ENCODE assay signal across 12 mouse cellular contexts in genomic region chr6:39274774-39275502, GRCm38 (mm10).
DNase-seq lines count a peak whose midpoint lies in the region; ATAC-seq and TF ChIP-seq lines count a peak whose summit lies in the region.
"Had no signal": no experiment of that assay in that cellular context is flagged by ENCODE, and none has a peak within 500 bp of the region (broad histone marks: within the 10 kb centered on the region; RNA-seq: fewer than 3 reads in every experiment).

No protein-coding gene starts in this region.

- no peak for TF ChIP-seq CTCF in MEL (IDR thresholded peaks at IDR 0.05 in 2 of 3, conservative IDR thresholded peaks at IDR 0.05 in 1 of 3; ENCODE audit: control insufficient read depth in 1 of 3, insufficient read depth in 1 of 3, low read depth in 2 of 3, low read length in 3 of 3, poor library complexity in 1 of 3, severe bottlenecking in 1 of 3)
- TF ChIP-seq CTCF in hindbrain, postnatal 0 days (IDR thresholded peaks at IDR 0.05; ENCODE audit: low read depth), result no peak
- no peak for TF ChIP-seq CTCF in kidney, adult 2 months (conservative IDR thresholded peaks at IDR 0.05; ENCODE audit: insufficient read depth, insufficient read length, low read depth, low read length)

- H3K4me1 ChIP-seq in MEL (ENCODE audit: control insufficient read depth in 1 of 2, insufficient read depth in 2 of 2, low read length in 2 of 2), result peaks cover 0 to 6% of the 10 kb centered on the region in 2 experiments; a peak in 3 of 4 replicates
- no peaks in the 10 kb centered on the region for H3K4me1 ChIP-seq in hindbrain, postnatal 0 days (ENCODE audit: insufficient read depth, low read length)
- no peaks in the 10 kb centered on the region for H3K4me1 ChIP-seq in kidney, adult 2 months (ENCODE audit: control insufficient read depth, insufficient read depth, low read length)
- H3K4me1 ChIP-seq: heart, embryonic 10.5 days had no signal

- TF ChIP-seq EP300 in MEL (IDR thresholded peaks at IDR 0.05; ENCODE audit: low read depth in 1 of 2, low read length in 2 of 2), result peak; percentile 55 to 64; a peak in 3 of 4 replicates

- H3K79me2 ChIP-seq in MEL (ENCODE audit: control insufficient read depth, insufficient read depth, low read length, poor library complexity), result no peaks in the 10 kb centered on the region

- DNase-seq in retina, adult 2 months (ENCODE audit: low read depth, low spot score), result peak; percentile 16
- DNase-seq in retina, embryonic 14.5 days (ENCODE audit: low spot score), result no peak
- peak; percentile 83 for DNase-seq in MEL (ENCODE audit: low read depth, low spot score)
- DNase-seq in hindbrain, postnatal 0 days (ENCODE audit: low spot score), result no peak
- no peak for DNase-seq in kidney, adult 2 months
- DNase-seq: cerebellum, postnatal 25 days; kidney, postnatal 25 days had no signal

- 0 out of 4 replicates have a peak, but pooled peaks cover 0 to 2% of the 10 kb centered on the region in 2 experiments for H3K36me3 ChIP-seq in MEL (ENCODE audit: control insufficient read depth in 1 of 2, insufficient read depth in 2 of 2, low read length in 2 of 2)
- no peaks in the 10 kb centered on the region for H3K36me3 ChIP-seq in hindbrain, postnatal 0 days (ENCODE audit: insufficient read depth, low read length)
- no peaks in the 10 kb centered on the region for H3K36me3 ChIP-seq in kidney, adult 2 months (ENCODE audit: control insufficient read depth, insufficient read depth, low read length)
- H3K36me3 ChIP-seq: heart, embryonic 10.5 days had no signal

- WGBS in hindbrain, postnatal 0 days, result 80% methylated on average over 12 of the region's 12 CpGs
- 88% methylated on average over 12 of the region's 12 CpGs for WGBS in kidney, adult 2 months

- H3K4me2 ChIP-seq in hindbrain, postnatal 0 days (ENCODE audit: low read depth, low read length), result no peak overlapping the region
- H3K4me2 ChIP-seq: hindbrain, embryonic 14.5 days; liver, embryonic 11.5 days had no signal

- H3K9me3 ChIP-seq in MEL (replicated peaks; ENCODE audit: insufficient read depth, low read length), result no peaks in the 10 kb centered on the region
- no peaks in the 10 kb centered on the region for H3K9me3 ChIP-seq in hindbrain, postnatal 0 days (ENCODE audit: low read length)
- H3K9me3 ChIP-seq: heart, embryonic 10.5 days had no signal

- no peak overlapping the region for H3K4me3 ChIP-seq in MEL (ENCODE audit: control insufficient read depth in 1 of 2, insufficient read depth in 1 of 2, low read depth in 2 of 2, low read length in 2 of 2)
- H3K4me3 ChIP-seq in hindbrain, postnatal 0 days (ENCODE audit: low read length), result no peak overlapping the region
- H3K4me3 ChIP-seq in kidney, adult 2 months (ENCODE audit: insufficient read depth, low read depth, low read length), result no peak overlapping the region
- H3K4me3 ChIP-seq: heart, embryonic 10.5 days had no signal

- ATAC-seq in inflammation-experienced regulatory T-cells, adult 6 months, result peak; percentile 88
- ATAC-seq in monocyte, adult 5-6 weeks (replicated peaks; ENCODE audit: insufficient number of reproducible peaks, low FRiP score, low TSS enrichment, poor library complexity, severe bottlenecking), result peak; percentile 72
- no peak for ATAC-seq in hindbrain, postnatal 0 days

- TF ChIP-seq RAD21 in MEL (IDR thresholded peaks at IDR 0.05; ENCODE audit: low read depth, low read length), result no peak

- TF ChIP-seq POLR2A in MEL (IDR thresholded peaks at IDR 0.05; ENCODE audit: control insufficient read depth in 1 of 2, insufficient read depth in 1 of 2, low read depth in 1 of 2, low read length in 2 of 2, poor library complexity in 1 of 2), result no peak
- no peak for TF ChIP-seq POLR2A in kidney, adult 2 months (IDR thresholded peaks at IDR 0.05; ENCODE audit: low read depth, low read length)

- no peaks in the 10 kb centered on the region for H3K27me3 ChIP-seq in MEL (ENCODE audit: control insufficient read depth in 1 of 2, insufficient read depth in 2 of 2, low read length in 2 of 2)
- no peaks in the 10 kb centered on the region for H3K27me3 ChIP-seq in hindbrain, postnatal 0 days (ENCODE audit: insufficient read depth, low read length)
- no peaks in the 10 kb centered on the region for H3K27me3 ChIP-seq in kidney, adult 2 months (replicated peaks; ENCODE audit: control insufficient read depth, insufficient read depth, low read length)

- H3K9ac ChIP-seq in MEL (ENCODE audit: control insufficient read depth, low read depth, low read length, poor library complexity, severe bottlenecking), result no peak overlapping the region
- no peak overlapping the region for H3K9ac ChIP-seq in hindbrain, postnatal 0 days (replicated peaks; ENCODE audit: low read length)
- H3K9ac ChIP-seq: hindbrain, embryonic 14.5 days had no signal

- no peak overlapping the region for H3K27ac ChIP-seq in MEL (ENCODE audit: control insufficient read depth, low read depth, low read length)
- no peak overlapping the region for H3K27ac ChIP-seq in hindbrain, postnatal 0 days
- H3K27ac ChIP-seq in kidney, adult 2 months (ENCODE audit: insufficient read depth, low read depth, low read length), result no peak overlapping the region
- H3K27ac ChIP-seq: heart, embryonic 10.5 days; hindbrain, embryonic 14.5 days had no signal

TF ChIP-seq in MEL, 35 proteins besides CTCF, POLR2A, EP300 and RAD21:
- TF ChIP-seq GABPA (IDR thresholded peaks at IDR 0.05; ENCODE audit: low read depth, low read length) (no peak), GATA1 (IDR thresholded peaks at IDR 0.05; ENCODE audit: low read depth, low read length) (peak; percentile 74), ELF1 (IDR thresholded peaks at IDR 0.05; ENCODE audit: low read depth, low read length) (peak; percentile 77), ZMIZ1 (IDR thresholded peaks at IDR 0.05; ENCODE audit: low read depth, low read length) (no peak), JUND (IDR thresholded peaks at IDR 0.05; ENCODE audit: low read depth, low read length) (no peak), USF2 (IDR thresholded peaks at IDR 0.05; ENCODE audit: borderline replicate concordance in 1 of 2, insufficient read depth in 1 of 2, low read depth in 1 of 2, low read length in 2 of 2) (peak in 1 of 2 experiments; percentile 42; a peak in 1 of 4 replicates), NRF1 (IDR thresholded peaks at IDR 0.05; ENCODE audit: insufficient read depth, low read depth, low read length, poor library complexity, severe bottlenecking) (no peak), SMC3 (IDR thresholded peaks at IDR 0.05; ENCODE audit: low read depth, low read length) (no peak), POLR2AphosphoS5 (IDR thresholded peaks at IDR 0.05; ENCODE audit: borderline replicate concordance, low read depth, low read length) (no peak), E2F4 (IDR thresholded peaks at IDR 0.05; ENCODE audit: borderline replicate concordance, low read depth, low read length) (no peak), ZC3H11A (IDR thresholded peaks at IDR 0.05; ENCODE audit: low read depth, low read length) (no peak), CHD1 (IDR thresholded peaks at IDR 0.05; ENCODE audit: low read depth, low read length) (no peak), MAX (IDR thresholded peaks at IDR 0.05; ENCODE audit: low read length) (peak; percentile 71), TCF12 (IDR thresholded peaks at IDR 0.05; ENCODE audit: low read depth, low read length) (no peak), KAT2A (conservative IDR thresholded peaks at IDR 0.05; ENCODE audit: low read depth, low read length) (no peak), HCFC1 (IDR thresholded peaks at IDR 0.05; ENCODE audit: low read depth, low read length) (no peak), MYC (IDR thresholded peaks at IDR 0.05; ENCODE audit: low read depth, low read length) (0 out of 2 replicates have a peak, but pooled peaks have one; percentile 28), BHLHE40 (IDR thresholded peaks at IDR 0.05; ENCODE audit: borderline replicate concordance, low read depth, low read length) (peak; percentile 88), RCOR1 (IDR thresholded peaks at IDR 0.05; ENCODE audit: low read depth, low read length) (peak; percentile 88), MEF2A (IDR thresholded peaks at IDR 0.05; ENCODE audit: extremely low read depth, insufficient replicate concordance, low read depth, low read length, poor library complexity, severe bottlenecking) (no peak), MAFK (IDR thresholded peaks at IDR 0.05; ENCODE audit: borderline replicate concordance, low read depth, low read length) (no peak), ETS1 (IDR thresholded peaks at IDR 0.05; ENCODE audit: low read depth, low read length) (peak; percentile 70; the same call in 1 of the 2 replicates), CHD2 (IDR thresholded peaks at IDR 0.05; ENCODE audit: low read length) (no peak; the same call in 1 of the 2 replicates), MYB (IDR thresholded peaks at IDR 0.05; ENCODE audit: low read depth, low read length) (no peak), MAZ (IDR thresholded peaks at IDR 0.05; ENCODE audit: low read depth, low read length) (no peak), ZNF384 (IDR thresholded peaks at IDR 0.05; ENCODE audit: low read depth, low read length) (no peak), SIN3A (IDR thresholded peaks at IDR 0.05; ENCODE audit: low read length) (no peak), ZKSCAN1 (IDR thresholded peaks at IDR 0.05; ENCODE audit: low read depth, low read length) (0 out of 2 replicates have a peak, but pooled peaks have one; percentile 24), POLR2AphosphoS2 (IDR thresholded peaks at IDR 0.05; ENCODE audit: low read length) (no peak), MXI1 (IDR thresholded peaks at IDR 0.05; ENCODE audit: low read depth, low read length) (no peak), TBP (IDR thresholded peaks at IDR 0.05; ENCODE audit: low read depth, low read length) (no peak), TAL1 (IDR thresholded peaks at IDR 0.05; ENCODE audit: low read length) (no peak), NELFE (IDR thresholded peaks at IDR 0.05; ENCODE audit: low read depth, low read length) (no peak), UBTF (IDR thresholded peaks at IDR 0.05; ENCODE audit: borderline replicate concordance, insufficient read depth, low read depth, low read length) (no peak), USF1 (IDR thresholded peaks at IDR 0.05; ENCODE audit: low read depth, low read length) (peak; percentile 90)

Comparison
In these comparisons a context has a peak if more than half of its experiments do, and no peak if none do; other contexts are left out.
1. DNase-seq: peak in retina, adult 2 months (single experiment) and MEL (single experiment); none in retina, embryonic 14.5 days (single experiment), hindbrain, postnatal 0 days (single experiment) and kidney, adult 2 months (single experiment).